Comparison of ENCODE assay signal across 8 mouse cellular contexts in the genomic region with DNA sequence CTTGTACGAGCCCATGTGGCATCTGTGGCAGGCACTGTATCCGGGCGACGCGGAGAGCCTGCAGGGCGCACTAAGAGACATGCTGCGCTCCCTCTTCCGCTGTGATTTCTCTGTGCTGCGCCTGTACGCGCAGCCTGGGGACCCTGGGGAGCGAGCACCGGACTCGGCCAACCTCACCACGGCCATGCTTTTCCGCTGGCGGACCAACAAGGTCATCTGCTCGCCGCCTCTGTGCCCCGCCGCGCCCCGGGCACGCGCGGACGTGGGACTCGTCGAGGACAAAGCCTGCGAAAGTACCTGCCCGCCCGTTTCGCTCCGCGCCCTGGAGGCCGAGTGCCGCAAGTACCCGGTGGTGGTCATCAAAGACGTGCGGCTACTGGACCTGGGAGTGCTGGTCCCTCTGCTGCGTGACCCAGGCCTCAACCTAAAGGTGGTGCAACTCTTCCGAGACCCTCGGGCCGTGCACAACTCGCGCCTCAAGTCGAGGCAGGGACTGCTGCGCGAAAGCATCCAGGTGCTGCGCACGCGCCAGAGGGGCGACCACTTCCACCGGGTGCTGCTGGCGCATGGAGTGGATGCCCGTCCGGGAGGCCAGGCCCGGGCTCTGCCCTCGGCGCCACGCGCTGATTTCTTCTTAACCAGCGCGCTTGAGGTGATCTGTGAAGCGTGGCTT. TPM values are rescaled to one million over a fixed set of nuclear protein-coding genes. Genes with fewer than 3 reads are reported as not detected.
DNase-seq lines count a peak whose midpoint lies in the region; ATAC-seq and TF ChIP-seq lines count a peak whose summit lies in the region.

No protein-coding gene starts in this region.

- intact Hi-C loops in gastrocnemius, postnatal 14 days (cut with DNase I; ENCODE audit: low total_unique reads) = loop anchor here (10.0 kb wide), 1 partner anchor 95 kb away; no protein-coding TSS in a partner anchor

- H3K4me1 ChIP-seq in spleen, adult 2 months (ENCODE audit: control insufficient read depth, insufficient read depth, insufficient read length) = peaks cover 4% of the 10 kb centered on the region; the same call in 1 of the 2 replicates
- H3K4me1 ChIP-seq in brown adipose tissue, adult 24 weeks (ENCODE audit: control insufficient read depth, insufficient read depth, insufficient read length, low read length) = no peaks in the 10 kb centered on the region
- no peaks in the 10 kb centered on the region for H3K4me1 ChIP-seq in intestine, postnatal 0 days (replicated peaks; ENCODE audit: control insufficient read depth, insufficient read depth, low read length)
- no peaks in the 10 kb centered on the region; the same call in 1 of the 2 replicates for H3K4me1 ChIP-seq in small intestine, adult 2 months (ENCODE audit: control insufficient read depth, insufficient read depth, insufficient read length, low read length)

- no peak overlapping the region for H3K27ac ChIP-seq in spleen, adult 2 months (ENCODE audit: insufficient read depth, low read length)
- no peak overlapping the region for H3K27ac ChIP-seq in brown adipose tissue, adult 24 weeks (replicated peaks; ENCODE audit: low read depth, low read length)
- H3K27ac ChIP-seq in intestine, postnatal 0 days (ENCODE audit: low read depth, low read length) = no peak overlapping the region
- no peak overlapping the region for H3K27ac ChIP-seq in small intestine, adult 2 months (ENCODE audit: insufficient read depth, low read depth, low read length)

- 32% methylated on average over 65 of the region's 65 CpGs for WGBS in spleen, adult 2 months
- WGBS in intestine, postnatal 0 days = 25% methylated on average over 56 of the region's 65 CpGs
- WGBS in small intestine, adult 2 months = 14% methylated on average over 65 of the region's 65 CpGs

- TF ChIP-seq POLR2A in spleen, adult 2 months (IDR thresholded peaks at IDR 0.05; ENCODE audit: low read depth, low read length) = no peak
- TF ChIP-seq POLR2A in small intestine, adult 2 months (IDR thresholded peaks at IDR 0.05; ENCODE audit: low read depth, low read length) = no peak

- DNase-seq in spleen, adult 2 months (ENCODE audit: low read depth in 1 of 2, low spot score in 2 of 2) = no peak
- no peak for DNase-seq in spleen, postnatal 14 days (ENCODE audit: low spot score in 2 of 2)
- peak; percentile 6 for DNase-seq in gastrocnemius, postnatal 14 days
- peak; percentile 15 for DNase-seq in lung, postnatal 10 days
- no peak for DNase-seq in layer of hippocampus, adult 9-11 months

- H3K9me3 ChIP-seq in intestine, postnatal 0 days (ENCODE audit: control insufficient read depth) = no peaks in the 10 kb centered on the region

- no peaks in the 10 kb centered on the region for H3K36me3 ChIP-seq in spleen, adult 2 months (ENCODE audit: control insufficient read depth, insufficient read depth, low read length)
- no peaks in the 10 kb centered on the region for H3K36me3 ChIP-seq in intestine, postnatal 0 days (ENCODE audit: control insufficient read depth, insufficient read depth)
- no peaks in the 10 kb centered on the region for H3K36me3 ChIP-seq in small intestine, adult 2 months (ENCODE audit: control insufficient read depth, insufficient read depth, low read length)

- H3K4me3 ChIP-seq in spleen, adult 2 months (ENCODE audit: extremely low read depth, insufficient read depth, insufficient read length) = peak overlapping the region; percentile 48
- peak overlapping the region; percentile 71 for H3K4me3 ChIP-seq in brown adipose tissue, adult 24 weeks (ENCODE audit: insufficient read depth, low read depth, low read length)
- H3K4me3 ChIP-seq in intestine, postnatal 0 days (ENCODE audit: low read depth, low read length) = peak overlapping the region; percentile 39
- H3K4me3 ChIP-seq in small intestine, adult 2 months (ENCODE audit: low read depth, low read length) = peak overlapping the region; percentile 61

- TF ChIP-seq CTCF in spleen, adult 2 months (IDR thresholded peaks at IDR 0.05; ENCODE audit: extremely low read depth, insufficient read depth, insufficient read length, insufficient replicate concordance) = no peak
- no peak for TF ChIP-seq CTCF in intestine, postnatal 0 days (IDR thresholded peaks at IDR 0.05; ENCODE audit: low read depth)
- TF ChIP-seq CTCF in small intestine, adult 2 months (IDR thresholded peaks at IDR 0.05; ENCODE audit: extremely low read depth, insufficient read length, insufficient replicate concordance, low read depth, low read length) = no peak

- H3K27me3 ChIP-seq in spleen, adult 2 months (ENCODE audit: control insufficient read depth, insufficient read depth, low read length) = no peaks in the 10 kb centered on the region; the same call in 1 of the 2 replicates
- H3K27me3 ChIP-seq in intestine, postnatal 0 days (replicated peaks; ENCODE audit: control insufficient read depth, insufficient read depth, low read length) = no peaks in the 10 kb centered on the region
- 0 out of 2 replicates have a peak, but pooled peaks cover 2% of the 10 kb centered on the region for H3K27me3 ChIP-seq in small intestine, adult 2 months (ENCODE audit: control insufficient read depth, insufficient read depth, low read length)

- peak overlapping the region; percentile 73 for H3K4me2 ChIP-seq in intestine, postnatal 0 days (replicated peaks; ENCODE audit: low read depth)

- H3K9ac ChIP-seq in intestine, postnatal 0 days (ENCODE audit: low read depth, low read length) = no peak overlapping the region

- ATAC-seq in intestine, postnatal 0 days = no peak

RNA-seq across cellular contexts. Expression of a gene that starts 0.9 kb away (rescaled TPM):
- 2.5 and 3.8 TPM in 2 replicates for polyA plus RNA-seq in spleen, adult 2 months (2012; rRNA removed)
- polyA plus RNA-seq in brown adipose tissue, adult 24 weeks (2012; ENCODE audit: insufficient read depth, insufficient read length, missing spikeins) = 1.5 TPM in 1 of 2 replicates, not detected in the other
- total RNA-seq in gastrocnemius, postnatal 14 days (2021) = 1 to 10 TPM; 4.6 to 6.0 TPM
- 2.3 and 2.4 TPM in 2 replicates for polyA plus RNA-seq in intestine, postnatal 0 days (2015; fragmentation: Nextera tagmentation; extraction: Ambion mirVana)
- 1.5 and 1.6 TPM in 2 replicates for polyA plus RNA-seq in small intestine, adult 2 months (2012; rRNA removed)

Comparison
In these comparisons a context has a peak if more than half of its experiments do, and no peak if none do; other contexts are left out.
1. DNase-seq: peak in gastrocnemius, postnatal 14 days (single experiment) and lung, postnatal 10 days (single experiment); none in spleen, adult 2 months (0 of 2), spleen, postnatal 14 days (0 of 2) and layer of hippocampus, adult 9-11 months (single experiment).
2. Peak in every context shown above with its lines, with median percentiles within 50 percentile points of each other: H3K4me3 ChIP-seq.